ENCODE assay signal across 12 mouse cellular contexts in the genomic region with DNA sequence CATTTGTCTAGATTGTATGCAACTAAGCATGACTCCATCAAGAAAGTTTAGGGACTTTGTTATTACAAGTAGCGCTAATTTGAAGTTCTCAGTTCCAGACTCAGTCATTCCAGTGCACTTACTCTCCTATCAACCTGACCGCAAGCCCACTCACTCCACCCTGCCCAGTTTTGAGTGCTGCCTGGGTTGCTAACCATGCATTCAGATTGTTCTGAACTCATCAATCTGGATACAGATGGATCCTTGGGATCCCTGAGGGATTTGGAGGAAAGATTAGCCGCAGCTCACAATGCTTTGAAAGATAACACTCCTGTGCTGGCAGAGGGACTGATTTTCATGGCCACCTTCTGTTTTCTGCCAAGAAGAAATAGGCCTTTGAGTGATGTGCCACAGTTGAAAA.
"Had no signal": no experiment of that assay in that cellular context is flagged by ENCODE, and none has a peak within 500 bp of the region (broad histone marks: within the 10 kb centered on the region; RNA-seq: fewer than 3 reads in every experiment).

No protein-coding gene starts in this region.

- H3K27me3 ChIP-seq: limb, embryonic 15.5 days; liver, embryonic 12.5 days had no signal

- H3K9me3 ChIP-seq: limb, embryonic 15.5 days; liver, embryonic 12.5 days had no signal

- H3K27ac ChIP-seq: left cerebral cortex, adult 2 months; limb, embryonic 15.5 days; liver, embryonic 12.5 days had no signal

- DNase-seq: kidney, adult 8-10 months; kidney, postnatal 25 days; lung, embryonic 14.5 days; lung, postnatal 10 days; lung, postnatal 4 days; right cerebral cortex, adult 18-20 months; right cerebral cortex, postnatal 25 days; thymus, postnatal 4 days had no signal

- H3K9ac ChIP-seq: limb, embryonic 15.5 days; liver, embryonic 12.5 days; lung, embryonic 14.5 days had no signal

- H3K4me3 ChIP-seq: left cerebral cortex, adult 2 months; limb, embryonic 15.5 days; liver, embryonic 12.5 days had no signal

- H3K4me2 ChIP-seq: limb, embryonic 15.5 days; liver, embryonic 12.5 days; lung, embryonic 14.5 days had no signal

- ATAC-seq: intestine, postnatal 0 days; liver, embryonic 12.5 days had no signal

- H3K36me3 ChIP-seq: limb, embryonic 15.5 days; liver, embryonic 12.5 days had no signal

- H3K4me1 ChIP-seq: limb, embryonic 15.5 days; liver, embryonic 12.5 days had no signal
